Mouse (Mus musculus) midbrain, embryonic 11.5 days (tissue): ENCODE measurements around the gene Wbp1. TPM values are rescaled to one million over a fixed set of nuclear protein-coding genes. Genes with fewer than 3 reads are reported as not detected.

Experiments
- ATAC-seq: fragments of 200-750 bp; cut with Nextera tagmentation; 2 replicates; pipeline ENCODE4 v1.8.0; 2017; ENCODE audit warnings: moderate TSS enrichment, moderate library complexity; ENCODE audit not compliant: low FRiP score
- DNase-seq: peaks from one replicate; pipeline ENCODE4 v3.0.0; 2015; ENCODE audit warnings: low spot score; ENCODE audit errors: missing footprints
- H3K27ac ChIP-seq: fragments of 300-500 bp; sonication (generic); 2 replicates; pipeline ENCODE4 v1.5.1; 2014; ENCODE audit warnings: low read depth, low read length
- H3K27me3 ChIP-seq: fragments of 300-500 bp; sonication (generic); 2 replicates; pipeline ENCODE4 v1.6.1; 2014; ENCODE audit warnings: mild to moderate bottlenecking, low read length, moderate library complexity, mixed read lengths; ENCODE audit not compliant: control insufficient read depth, insufficient read depth
- H3K36me3 ChIP-seq: fragments of 300-500 bp; sonication (generic); 2 replicates; pipeline ENCODE4 v1.6.1; 2014; ENCODE audit warnings: mild to moderate bottlenecking, low read length, moderate library complexity, mixed read lengths; ENCODE audit not compliant: control insufficient read depth, insufficient read depth
- H3K4me1 ChIP-seq: fragments of 300-500 bp; sonication (generic); 2 replicates; pipeline ENCODE4 v1.6.1; 2014; ENCODE audit warnings: low read length; ENCODE audit not compliant: control insufficient read depth, insufficient read depth
- H3K4me2 ChIP-seq: fragments of 300-500 bp; sonication (generic); 2 replicates; pipeline ENCODE4 v1.6.1; 2014; ENCODE audit warnings: mild to moderate bottlenecking, moderate library complexity
- H3K4me3 ChIP-seq: fragments of 300-500 bp; sonication (generic); 2 replicates; pipeline ENCODE4 v1.5.1; 2014; ENCODE audit warnings: low read depth, low read length
- H3K9ac ChIP-seq: fragments of 300-500 bp; sonication (generic); 2 replicates; pipeline ENCODE4 v1.6.1; 2014; ENCODE audit warnings: low read length
- H3K9me3 ChIP-seq: fragments of 300-500 bp; sonication (generic); 2 replicates; pipeline ENCODE4 v1.6.1; 2016; ENCODE audit warnings: low read length; ENCODE audit not compliant: control insufficient read depth
- WGBS: fragments of 180-500 bp; shearing (Covaris S2); extraction: QIAGEN DNeasy Blood & Tissue Kit; methylation state at CpG from one replicate; pipeline ENCODE4 v1.1.7; 2014; 5-methylcytosine and 5-hydroxymethylcytosine counted together
- polyA plus RNA-seq: library from polyadenylated mRNA; unstranded; fragments of >200 nt; fragmentation: Nextera tagmentation; extraction: Ambion mirVana; gene quantifications from 2 replicates; pipeline ENCODE4 v1.2.1, GENCODE M21; 2014

The Wbp1 gene
- polyA plus RNA-seq, 1 experiment from 2014 or later = 153 TPM

DNA sequence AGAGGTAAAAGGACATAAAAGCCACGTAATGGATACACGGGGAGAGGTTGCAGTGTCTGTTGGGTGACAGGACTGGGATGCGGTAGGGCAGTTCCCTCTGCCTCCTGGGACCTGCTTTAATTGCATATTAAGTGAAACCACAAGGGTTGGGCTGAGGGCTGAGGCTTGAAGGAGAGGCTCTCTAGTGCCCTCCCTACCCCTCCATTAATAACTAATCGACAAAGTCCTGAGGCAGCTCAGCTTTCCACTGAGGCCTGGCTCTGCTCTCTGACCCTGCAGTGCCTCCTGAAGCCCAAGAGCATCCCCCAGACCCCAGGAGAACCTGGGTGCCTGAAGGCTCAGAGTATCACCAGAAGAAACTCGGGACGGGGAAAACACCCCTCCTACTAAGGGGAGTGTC, 36.9 kb downstream of the Wbp1 start:
- ATAC-seq (no peak), DNase-seq (no peak)
- H3K4me1 ChIP-seq = peaks cover 4% of the 10 kb centered on the region; the same call in 1 of the 2 replicates
- WGBS = 5% methylated on average over 6 of the region's 6 CpGs
- no peaks in the 10 kb centered on the region for H3K9me3 ChIP-seq
- H3K27ac ChIP-seq = no peak overlapping the region
- H3K4me3 ChIP-seq = no peak overlapping the region
- no peak overlapping the region for H3K9ac ChIP-seq
- H3K27me3 ChIP-seq = peaks cover 66% of the 10 kb centered on the region
- H3K36me3 ChIP-seq = peaks cover 5% of the 10 kb centered on the region; the same call in 1 of the 2 replicates
- no peak overlapping the region for H3K4me2 ChIP-seq

DNA sequence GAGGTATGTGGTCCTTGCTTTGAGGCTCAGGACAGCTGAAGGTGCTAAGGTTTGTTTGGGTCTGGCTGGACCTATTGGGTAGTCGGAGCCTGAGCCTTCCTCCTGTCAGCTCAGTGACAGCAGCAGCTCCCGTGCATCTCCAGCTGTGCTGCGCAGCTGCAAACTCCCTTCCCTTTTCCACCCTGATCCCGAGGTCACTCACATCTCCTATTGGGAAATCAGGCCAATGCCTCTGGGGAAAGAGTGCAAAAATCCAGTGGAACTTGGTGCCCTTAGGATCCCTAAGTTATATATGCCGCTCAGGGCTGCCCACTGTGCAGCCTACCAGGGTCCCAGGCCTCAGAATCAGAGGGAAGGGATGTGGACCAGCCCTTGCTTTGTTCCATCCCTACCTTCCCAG, 37.9 kb downstream of the Wbp1 start:
- Histone ChIP-seq H3K36me3 (peaks cover 5% of the 10 kb centered on the region; the same call in 1 of the 2 replicates), H3K9me3 (no peaks in the 10 kb centered on the region), H3K27me3 (peaks cover 59% of the 10 kb centered on the region), H3K4me2 (no peak overlapping the region), H3K27ac (no peak overlapping the region), H3K9ac (no peak overlapping the region), H3K4me1 (peaks cover 10% of the 10 kb centered on the region; the same call in 1 of the 2 replicates), H3K4me3 (no peak overlapping the region)
- DNase-seq = no peak
- 4% methylated on average over 5 of the region's 5 CpGs for WGBS
- no peak for ATAC-seq

DNA sequence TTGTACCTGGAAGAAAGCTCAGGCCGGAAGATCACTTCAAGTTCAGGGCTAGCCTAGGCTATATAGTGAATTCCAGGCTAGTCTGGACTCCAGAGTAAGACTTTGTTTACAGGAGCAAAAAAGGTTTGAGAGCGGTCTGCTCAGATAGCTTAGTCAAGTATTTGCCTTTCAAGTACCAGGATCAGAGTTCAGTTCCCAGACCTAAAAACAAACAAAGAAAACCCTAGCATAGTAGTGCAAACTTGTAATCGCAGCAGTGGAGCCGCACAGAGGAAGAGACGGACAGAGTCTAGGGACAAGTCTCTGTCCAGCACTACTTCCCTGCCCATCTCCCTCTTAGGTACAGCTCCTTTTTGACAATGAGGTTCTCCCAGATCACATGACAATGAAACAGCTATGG, 41.1 kb downstream of the Wbp1 start:
- 91% methylated on average over 5 of the region's 5 CpGs for WGBS
- ATAC-seq (no peak), DNase-seq (no peak)
- no peaks in the 10 kb centered on the region for H3K9me3 ChIP-seq
- H3K9ac ChIP-seq = no peak overlapping the region
- no peak overlapping the region for H3K4me2 ChIP-seq
- H3K4me1 ChIP-seq = peaks cover 11% of the 10 kb centered on the region
- H3K4me3 ChIP-seq = no peak overlapping the region
- peaks cover 5% of the 10 kb centered on the region; the same call in 1 of the 2 replicates for H3K36me3 ChIP-seq
- peaks cover 42% of the 10 kb centered on the region for H3K27me3 ChIP-seq
- H3K27ac ChIP-seq = no peak overlapping the region

DNA sequence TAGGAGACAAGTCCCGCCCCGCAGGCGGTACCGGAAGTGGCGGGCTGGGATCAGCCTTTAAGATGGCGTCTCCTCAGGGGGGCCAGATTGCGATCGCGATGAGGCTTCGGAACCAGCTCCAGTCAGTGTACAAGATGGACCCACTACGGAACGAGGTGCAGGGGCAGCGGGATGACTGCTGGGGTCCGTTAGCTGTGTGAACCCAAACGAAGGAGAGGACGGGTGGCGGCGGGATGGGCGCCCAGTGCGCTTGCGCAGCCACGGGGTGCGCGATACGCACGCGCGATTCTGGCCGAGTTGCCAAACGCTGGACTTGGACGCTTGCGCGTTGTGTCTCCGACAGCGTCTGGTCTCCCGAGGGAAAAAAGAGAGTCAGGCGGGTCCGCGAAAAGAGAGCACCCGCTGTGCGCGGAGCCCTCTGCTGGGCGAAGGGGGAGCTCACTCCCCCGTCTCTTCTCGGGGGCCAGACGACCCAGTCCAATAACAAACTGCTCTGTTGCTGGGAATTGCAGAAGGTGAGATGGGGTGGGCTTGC, 43.0 kb downstream of the Wbp1 start:
- under 1% methylated on average over 46 of the region's 46 CpGs for WGBS
- Histone ChIP-seq H3K9ac (peak overlapping the region; percentile 80), H3K27ac (peak overlapping the region; percentile 61; the same call in 1 of the 2 replicates), H3K4me3 (peak overlapping the region; percentile 76), H3K27me3 (peaks cover 39% of the 10 kb centered on the region), H3K4me1 (peaks cover 11% of the 10 kb centered on the region), H3K9me3 (no peaks in the 10 kb centered on the region), H3K4me2 (peak overlapping the region; percentile 80), H3K36me3 (peaks cover 5% of the 10 kb centered on the region; the same call in 1 of the 2 replicates)
- peak; percentile 100 for DNase-seq
- peak; percentile 94 for ATAC-seq

DNA sequence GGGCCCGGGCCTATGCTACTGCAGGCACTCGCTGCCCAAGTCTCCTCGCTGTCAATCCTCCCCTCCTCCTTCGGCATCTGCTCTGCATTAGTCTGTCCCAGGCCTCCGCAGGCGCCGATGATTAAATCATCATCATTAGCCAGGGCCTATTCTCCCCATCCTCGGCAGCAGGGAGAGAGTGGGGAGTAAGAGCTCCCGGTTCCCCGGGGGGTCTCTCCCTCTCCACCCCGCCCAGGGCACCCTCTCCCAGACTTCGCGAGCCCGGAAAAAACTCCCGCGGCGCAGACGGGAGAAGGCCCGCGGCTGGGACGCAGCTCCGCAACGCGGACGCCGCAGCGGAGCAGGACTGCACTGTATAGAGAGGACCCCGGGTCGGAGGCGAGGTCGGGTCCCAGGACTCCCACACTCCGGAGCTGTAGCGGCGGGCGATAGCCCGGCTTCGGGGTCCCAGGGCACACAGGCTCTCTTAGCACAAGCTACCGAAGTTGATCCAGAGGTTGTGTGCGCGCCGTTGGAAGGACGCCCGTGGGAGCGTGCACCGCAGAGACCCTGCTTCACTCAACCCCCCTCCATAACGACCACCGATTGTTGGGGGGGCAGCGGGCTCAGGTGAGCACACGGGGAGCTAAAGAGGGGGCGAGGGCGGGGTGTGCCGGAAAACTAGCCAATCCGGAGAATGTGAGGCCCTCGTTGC, 43.6 kb downstream of the Wbp1 start, which contains the start of gene Pcgf1:
Gene Pcgf1 (plus strand): TSS at position 240 of the 694 bp plus-strand sequence.
- no peaks in the 10 kb centered on the region for H3K9me3 ChIP-seq
- peak within 1 kb of the TSS; percentile 80 for H3K9ac ChIP-seq
- H3K27me3 ChIP-seq = peaks cover 38% of the 10 kb centered on the region
- H3K27ac ChIP-seq = peak within 1 kb of the TSS; percentile 61; the same call in 1 of the 2 replicates
- peaks cover 5% of the 10 kb centered on the region; the same call in 1 of the 2 replicates for H3K36me3 ChIP-seq
- H3K4me3 ChIP-seq = peak within 1 kb of the TSS; percentile 76
- ATAC-seq (peak; percentile 82), DNase-seq (no peak)
- peak within 1 kb of the TSS; percentile 80 for H3K4me2 ChIP-seq
- WGBS = under 1% methylated on average over 54 of the region's 54 CpGs
- peaks cover 11% of the 10 kb centered on the region for H3K4me1 ChIP-seq

DNA sequence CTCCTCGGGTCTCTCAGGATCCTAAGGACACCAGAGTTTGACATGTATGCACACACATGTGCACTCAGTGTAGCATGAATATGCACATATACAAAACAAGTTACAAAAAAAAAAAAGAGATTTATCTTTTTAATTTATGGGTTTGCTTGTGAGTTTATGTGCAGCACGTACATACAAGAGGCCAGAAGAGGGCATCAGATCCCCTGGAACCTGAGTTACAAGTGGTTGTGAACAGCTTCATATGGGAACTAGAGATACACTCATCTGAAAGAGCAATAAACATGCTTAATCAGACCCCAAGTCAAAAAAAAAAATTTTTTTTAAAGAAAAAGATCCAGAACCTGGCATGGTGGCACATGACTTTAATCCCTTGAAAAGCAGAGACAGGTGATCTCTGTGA, 46.4 kb downstream of the Wbp1 start:
- Histone ChIP-seq H3K4me3 (no peak overlapping the region), H3K9ac (no peak overlapping the region), H3K27ac (no peak overlapping the region), H3K9me3 (no peaks in the 10 kb centered on the region), H3K27me3 (peaks cover 63% of the 10 kb centered on the region), H3K4me2 (no peak overlapping the region), H3K36me3 (no peaks in the 10 kb centered on the region), H3K4me1 (peaks cover 23% of the 10 kb centered on the region)
- ATAC-seq (no peak), DNase-seq (no peak)
- 15% methylated on average over 2 of the region's 2 CpGs for WGBS

DNA sequence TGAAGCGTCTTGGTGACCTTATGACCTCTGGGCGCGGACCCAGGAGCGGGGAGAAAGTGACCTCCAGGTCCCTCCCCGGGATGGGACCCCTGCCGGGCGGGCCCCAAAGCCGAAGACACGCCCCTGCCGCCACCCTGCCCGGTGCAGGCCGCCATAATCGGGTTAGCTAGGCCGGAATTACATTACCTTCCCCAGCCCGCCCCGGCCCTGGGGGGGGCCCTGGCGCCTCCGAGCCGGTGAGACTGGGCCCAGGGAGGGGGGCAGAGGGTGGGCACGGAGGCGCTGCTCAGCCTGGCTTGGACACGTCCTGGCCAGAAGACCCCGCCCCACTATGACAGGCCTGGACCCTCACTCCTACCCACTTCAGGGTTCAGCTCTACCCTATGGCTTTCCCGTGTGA, 50.1 kb downstream of the Wbp1 start:
- no peak overlapping the region for H3K27ac ChIP-seq
- no peaks in the 10 kb centered on the region for H3K36me3 ChIP-seq
- peak; percentile 41 for ATAC-seq
- H3K9me3 ChIP-seq = no peaks in the 10 kb centered on the region
- WGBS = 0% methylated on average over 20 of the region's 24 CpGs
- peaks cover 15% of the 10 kb centered on the region for H3K4me1 ChIP-seq
- H3K4me3 ChIP-seq = no peak overlapping the region
- H3K4me2 ChIP-seq = no peak overlapping the region
- DNase-seq = no peak
- H3K9ac ChIP-seq = no peak overlapping the region
- peaks cover 91% of the 10 kb centered on the region for H3K27me3 ChIP-seq

DNA sequence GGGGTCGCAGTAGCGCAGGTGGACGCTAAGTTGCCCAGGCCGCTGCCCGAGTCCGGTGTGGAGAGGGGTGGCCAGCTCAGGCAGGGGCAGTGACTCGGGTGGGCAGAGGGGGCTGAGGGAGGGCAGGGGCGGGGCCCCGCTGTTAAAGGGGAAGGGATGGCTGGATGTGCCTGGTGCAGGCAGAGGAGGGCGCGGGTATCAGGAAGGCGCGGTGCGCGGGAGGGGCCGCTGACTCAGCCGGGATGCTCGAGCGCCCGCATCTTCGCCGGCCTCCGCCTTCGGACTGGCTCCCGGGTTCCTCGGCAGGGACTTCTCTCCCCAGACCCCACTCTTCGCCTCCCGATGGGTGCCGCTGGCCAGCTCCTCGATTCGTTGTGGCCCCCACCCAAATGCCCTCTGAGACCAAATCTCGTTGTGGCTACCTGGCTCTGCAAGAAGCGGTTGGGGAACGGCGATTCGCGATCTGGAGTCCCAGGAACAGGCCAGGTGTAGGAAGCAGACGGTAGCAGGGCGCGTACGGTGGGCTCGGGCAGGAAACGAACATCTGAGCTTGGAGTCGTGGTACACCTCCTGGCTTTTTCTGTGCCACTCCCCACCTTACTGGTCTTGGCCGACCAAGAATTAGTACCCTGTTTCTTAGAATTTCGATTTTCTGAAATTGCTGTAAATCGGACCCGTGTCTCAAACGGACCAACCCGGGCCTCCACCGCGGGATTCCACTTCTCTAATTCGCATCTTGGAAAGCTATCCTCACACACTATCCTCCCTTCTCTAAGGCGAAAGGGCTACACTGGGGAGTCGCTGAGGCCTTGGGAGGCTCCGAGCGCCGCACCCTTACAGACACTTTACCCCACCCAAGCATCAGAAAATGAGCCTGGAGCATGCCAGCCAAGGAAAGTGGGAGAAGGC, 50.8 kb downstream of the Wbp1 start:
- under 1% methylated on average over 57 of the region's 58 CpGs for WGBS
- Histone ChIP-seq H3K4me3 (peak overlapping the region; percentile 16), H3K9ac (no peak overlapping the region), H3K4me2 (peak overlapping the region; percentile 12), H3K9me3 (no peaks in the 10 kb centered on the region), H3K36me3 (no peaks in the 10 kb centered on the region), H3K27me3 (peaks cover 91% of the 10 kb centered on the region), H3K27ac (no peak overlapping the region), H3K4me1 (peaks cover 15% of the 10 kb centered on the region)
- DNase-seq = peak; percentile 98
- ATAC-seq = peak; percentile 55

DNA sequence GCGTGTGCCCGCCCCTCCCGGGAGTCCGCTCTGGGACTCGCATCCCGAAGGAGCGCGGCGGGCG, 51.3 kb downstream of the Wbp1 start, which contains the start of gene Tlx2:
Gene Tlx2 (minus strand): TSS at position 47 of the 64 bp plus-strand sequence.
- peaks cover 93% of the 10 kb centered on the region for H3K27me3 ChIP-seq
- ATAC-seq (no peak), DNase-seq (no peak)
- no peaks in the 10 kb centered on the region for H3K9me3 ChIP-seq
- H3K9ac ChIP-seq = no peak within 1 kb of the TSS
- peak within 1 kb of the TSS; percentile 12 for H3K4me2 ChIP-seq
- peak within 1 kb of the TSS; percentile 16 for H3K4me3 ChIP-seq
- H3K4me1 ChIP-seq = peaks cover 15% of the 10 kb centered on the region
- WGBS = 3% methylated on average over 9 of the region's 10 CpGs
- H3K27ac ChIP-seq = no peak within 1 kb of the TSS
- H3K36me3 ChIP-seq = no peaks in the 10 kb centered on the region
